Mouse (Mus musculus) forelimb bud, embryonic 11.5 days (tissue): ENCODE results near the gene Ctrc.

ENCODE experiments used
- DNase-seq: peaks from one replicate; pipeline ENCODE4 v3.0.0-alpha.2; 2012; ENCODE audit warnings: low read depth, low spot score

Ctrc gene

DNA sequence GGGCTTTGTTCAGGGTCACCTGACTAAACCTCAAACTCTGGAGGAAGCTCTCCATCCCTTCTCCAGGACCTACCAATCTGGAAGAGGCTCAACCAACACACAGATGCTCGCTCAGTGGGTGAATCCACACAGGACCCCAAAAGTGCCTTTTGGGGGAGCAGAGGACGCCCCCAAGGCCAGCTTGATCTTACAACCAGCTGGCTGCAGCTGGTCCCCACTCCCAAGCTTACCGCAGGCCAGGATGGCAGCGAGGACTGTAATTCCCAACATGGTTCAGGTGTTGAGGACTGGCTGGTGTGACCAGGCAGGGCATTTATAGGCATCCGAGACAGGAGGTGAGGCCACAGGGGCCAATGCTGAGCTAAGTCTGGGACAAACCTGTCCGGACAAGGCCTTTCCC is at the start of gene Ctrc:
TSS of gene Ctrc (minus strand) at position 361 of the 400 bp plus-strand sequence.
- DNase-seq, result no peak

DNA sequence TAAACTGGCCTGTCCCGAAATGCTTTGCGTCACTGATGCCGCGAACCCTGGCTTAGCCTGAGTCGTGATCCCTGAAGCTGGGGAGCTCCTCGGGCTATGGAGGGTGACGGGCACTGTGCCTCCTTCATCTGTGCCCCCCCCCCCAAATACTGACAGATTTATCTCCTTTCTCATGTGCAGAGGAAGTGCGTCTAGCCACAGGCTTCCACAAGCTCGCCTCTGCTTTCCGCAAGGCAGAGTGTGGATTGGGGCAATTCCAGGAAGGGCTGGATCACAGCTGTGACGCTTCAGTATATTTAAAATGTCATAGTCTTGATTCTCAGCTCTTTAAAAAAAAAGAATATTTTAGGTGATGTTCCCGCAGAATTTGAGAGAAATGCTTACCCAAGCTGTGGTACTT is 49.6 kb upstream of the Ctrc start:
- no peak for DNase-seq

DNA sequence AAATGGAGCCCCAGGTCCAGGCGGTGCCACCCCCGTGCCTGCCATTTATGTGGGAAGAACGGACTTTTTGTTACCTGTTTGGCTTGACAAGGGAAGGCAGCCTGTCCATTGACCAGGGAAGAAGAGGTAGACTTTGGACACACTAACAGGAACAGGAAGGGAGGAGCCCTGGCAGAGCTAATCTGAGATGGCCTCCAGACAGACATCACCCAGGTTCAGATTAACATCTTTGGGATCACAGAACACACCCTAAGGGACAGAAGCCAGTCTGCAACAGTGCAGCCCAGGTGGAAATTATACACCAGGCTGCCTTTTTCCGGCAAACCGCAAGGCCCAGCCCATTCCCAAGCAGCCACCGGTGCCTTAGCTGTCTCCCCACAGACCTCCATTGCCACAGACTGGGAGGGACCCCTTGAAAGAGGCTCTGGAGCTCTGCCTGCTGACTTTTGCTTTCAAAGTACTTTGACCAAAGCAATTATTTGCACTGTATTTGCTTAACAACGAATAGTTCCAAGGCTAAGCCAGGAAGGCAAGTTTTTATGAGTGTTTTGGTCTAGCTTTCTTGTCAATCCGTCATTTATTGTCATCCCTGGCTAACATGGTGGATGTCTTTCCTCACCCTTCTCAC is 47.1 kb upstream of the Ctrc start:
- no peak for DNase-seq

DNA sequence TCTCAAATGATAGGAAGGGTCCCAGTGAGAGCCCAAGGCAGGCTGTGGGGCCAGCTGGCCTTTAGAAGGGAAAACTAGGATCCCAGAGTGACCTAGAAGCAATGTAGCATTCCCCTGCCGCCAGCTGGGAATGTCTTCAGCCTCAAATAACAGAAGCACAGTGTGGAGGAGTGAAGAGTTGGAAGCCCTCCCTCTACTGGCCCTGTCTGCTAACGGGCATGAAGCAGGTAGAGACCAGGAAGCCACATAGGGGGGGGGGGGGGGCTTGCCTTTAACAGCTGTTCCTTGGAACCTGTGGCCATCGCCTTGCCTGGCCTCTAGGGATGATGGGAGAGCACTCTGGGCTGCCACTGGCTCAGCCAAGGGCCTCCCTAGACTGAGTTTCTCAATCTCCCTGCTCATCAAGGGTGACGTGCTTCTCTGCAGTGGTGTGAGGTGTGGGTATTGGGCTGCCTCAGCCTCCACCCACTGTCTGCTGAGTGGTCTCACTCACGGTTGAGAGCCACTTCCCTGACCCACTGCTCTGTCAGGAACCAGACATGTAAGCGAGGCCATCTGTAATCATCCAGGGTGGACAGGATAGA is 40.3 kb upstream of the Ctrc start:
- peak; percentile 34 for DNase-seq

DNA sequence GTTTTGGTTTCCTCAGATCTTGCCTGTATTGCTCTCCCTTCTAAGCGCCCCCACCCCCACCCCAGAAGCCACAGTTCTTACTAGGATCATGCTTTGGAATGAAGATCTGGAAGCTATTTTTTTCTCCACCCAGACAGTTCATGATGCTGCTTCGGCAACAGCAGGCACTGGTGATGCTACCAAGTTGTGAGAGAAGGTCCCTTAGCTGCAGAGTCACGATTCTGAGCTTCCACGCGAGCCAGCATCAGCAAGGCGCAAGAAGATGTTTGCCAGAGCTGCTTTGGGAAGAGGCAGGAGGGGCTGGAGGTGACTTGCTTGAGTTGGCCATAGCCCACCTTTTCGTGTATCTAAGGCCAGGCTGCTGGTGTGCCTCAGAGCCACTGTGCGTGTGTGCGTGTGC is 39.3 kb upstream of the Ctrc start:
- no peak for DNase-seq

DNA sequence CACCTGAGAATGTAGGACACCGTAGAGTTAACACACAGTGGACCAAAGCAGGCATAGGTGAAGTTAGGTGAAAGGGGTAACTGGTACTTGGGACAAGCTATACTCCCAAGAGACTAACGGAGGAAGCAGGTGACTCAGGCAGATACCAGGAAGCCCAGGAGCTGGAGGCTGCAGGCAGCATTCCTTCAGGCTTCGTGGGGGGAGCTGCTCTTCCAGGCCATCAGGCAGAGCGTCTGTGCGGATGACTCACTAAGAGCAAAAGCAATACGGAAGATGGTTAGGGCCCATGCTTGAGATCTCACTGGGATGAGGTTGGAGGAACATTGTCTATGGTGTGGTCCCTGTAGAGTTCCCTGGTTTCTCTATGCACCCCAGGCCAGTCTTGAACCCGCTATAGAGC is 36.7 kb upstream of the Ctrc start:
- no peak for DNase-seq

DNA sequence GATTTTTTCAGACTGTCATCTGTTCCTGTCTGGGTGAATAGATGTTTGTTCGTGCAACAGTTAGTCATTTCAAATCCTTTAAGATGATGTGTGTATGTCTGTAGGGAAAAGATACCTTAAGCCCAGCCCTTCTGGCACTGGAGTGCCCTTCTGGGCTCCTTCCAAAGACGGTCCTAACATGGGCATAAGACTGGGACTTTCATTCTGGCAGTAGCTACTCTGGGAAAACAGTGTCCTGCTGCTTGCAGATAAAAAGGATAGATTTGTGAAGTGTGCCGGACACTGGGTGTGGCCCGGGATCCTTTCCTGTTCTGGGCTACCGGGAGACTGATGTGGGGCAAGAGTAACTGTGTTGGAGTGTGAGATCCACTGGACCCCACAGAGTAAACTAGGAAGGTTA is 35.8 kb upstream of the Ctrc start:
- no peak for DNase-seq

DNA sequence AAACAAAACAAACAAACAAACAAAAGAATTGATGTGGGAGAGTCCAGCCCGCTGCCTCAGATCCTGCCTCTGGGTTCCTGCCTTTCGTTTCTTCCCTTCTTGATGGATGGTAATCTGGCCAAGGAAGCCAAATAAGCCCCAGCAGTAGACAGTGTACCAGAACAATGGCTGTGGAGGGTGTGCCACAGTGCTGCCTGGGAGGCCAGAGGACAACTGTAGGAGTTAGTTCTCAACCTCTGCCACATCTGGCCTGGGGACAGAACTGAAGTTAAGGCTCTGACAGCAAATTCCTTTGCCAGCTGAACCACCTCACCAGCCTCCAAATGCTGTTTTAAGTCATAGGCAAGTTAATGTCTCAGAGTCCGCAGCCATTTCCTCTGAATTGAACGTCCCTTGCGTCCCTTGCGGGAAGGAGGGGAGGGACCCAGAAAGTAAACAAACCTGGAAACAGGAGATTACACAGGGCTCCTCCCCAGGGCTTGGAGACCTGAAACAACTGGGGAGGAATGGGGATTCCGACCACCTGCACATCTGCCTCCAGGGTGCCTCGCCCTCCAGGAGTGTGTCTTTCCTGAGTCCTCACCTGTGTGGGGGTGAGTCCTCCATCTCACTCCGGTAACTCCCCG is 35.2 kb upstream of the Ctrc start:
- DNase-seq, result no peak

DNA sequence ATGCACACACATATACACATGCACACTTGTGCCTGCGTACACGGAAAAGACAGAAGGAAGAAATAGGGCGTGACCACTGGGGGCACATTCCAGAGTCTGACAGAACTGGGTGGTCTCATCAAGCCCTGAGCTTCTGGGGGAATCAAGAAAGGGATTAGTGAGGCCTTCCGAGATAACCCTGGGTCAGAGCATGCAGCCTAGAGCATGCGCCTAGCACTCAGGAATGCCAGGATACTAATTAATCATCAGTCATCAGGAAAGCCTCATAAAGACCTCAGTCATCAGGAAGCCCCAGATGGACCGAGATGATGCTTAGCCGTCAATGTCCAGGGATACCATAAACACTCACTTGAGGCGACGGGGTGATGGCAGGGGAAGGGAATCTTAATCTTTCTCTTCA is 33.7 kb upstream of the Ctrc start:
- no peak for DNase-seq

DNA sequence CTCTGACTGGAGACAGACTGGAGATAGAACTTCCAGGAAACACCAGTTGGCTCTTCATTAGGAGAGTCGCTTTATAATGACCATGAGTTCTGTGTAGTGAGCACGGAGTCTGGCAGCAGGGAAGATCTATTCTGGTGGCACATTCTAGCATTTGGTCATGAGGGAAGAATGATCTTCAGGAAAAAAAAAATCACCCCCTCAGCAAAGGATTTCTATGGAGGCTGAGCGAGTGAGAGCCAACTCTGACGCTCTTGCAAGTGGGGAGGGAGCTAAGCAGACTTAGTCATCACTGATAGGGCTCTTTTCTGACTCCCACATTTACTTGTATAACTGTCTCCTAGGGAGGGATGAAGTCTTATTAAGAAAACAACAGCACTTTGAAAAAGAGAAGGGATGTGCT is 32.9 kb upstream of the Ctrc start:
- no peak for DNase-seq

DNA sequence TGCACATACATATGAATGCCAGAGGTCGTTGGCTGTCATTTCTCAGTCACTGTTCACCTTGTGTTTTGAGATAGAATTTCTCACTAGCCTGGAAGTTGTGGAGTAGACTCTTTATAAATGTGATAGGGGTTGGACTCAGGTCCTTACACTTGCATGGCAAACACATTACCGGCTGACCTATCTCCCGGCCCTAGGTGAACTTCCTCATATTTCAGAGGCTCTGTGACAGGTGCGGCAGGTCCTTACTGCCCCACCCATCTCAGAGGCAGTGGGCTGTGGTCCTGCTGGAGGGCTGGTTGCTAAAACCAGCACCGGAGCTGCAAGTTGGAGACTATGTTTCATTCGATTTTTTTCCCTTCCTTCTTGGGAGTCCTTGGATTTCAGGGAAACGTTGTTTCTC is 32.5 kb upstream of the Ctrc start:
- DNase-seq, result no peak

DNA sequence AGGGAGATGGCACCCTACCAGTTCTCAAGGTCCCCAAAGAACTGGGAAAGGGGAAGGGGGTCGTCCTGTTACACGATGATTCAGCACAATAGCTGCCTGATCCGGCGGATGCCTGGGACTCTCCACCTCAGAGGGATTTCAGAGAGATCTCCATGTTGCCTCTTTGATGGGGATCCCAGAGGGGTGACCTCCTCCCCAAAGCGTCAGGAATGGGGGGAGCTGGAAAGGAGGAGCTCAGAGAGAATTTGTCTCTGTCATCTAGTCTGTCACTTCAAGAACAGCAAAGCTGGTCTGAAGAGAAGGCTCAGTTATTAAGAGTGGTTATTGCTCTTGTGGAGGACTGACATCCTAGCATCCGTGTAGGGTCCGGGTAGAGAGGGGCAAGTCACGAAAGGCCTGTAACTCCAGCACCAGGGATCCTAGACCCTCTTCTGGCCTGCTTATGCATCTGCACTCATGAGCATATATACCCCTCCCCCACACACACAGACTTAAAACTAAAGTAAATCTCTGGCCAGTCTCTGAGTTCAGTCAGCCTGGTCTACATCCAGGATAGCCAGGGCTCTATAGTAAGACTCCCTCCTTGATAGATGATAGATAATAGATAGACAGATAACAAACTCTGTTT is 29.4 kb upstream of the Ctrc start:
- no peak for DNase-seq

DNA sequence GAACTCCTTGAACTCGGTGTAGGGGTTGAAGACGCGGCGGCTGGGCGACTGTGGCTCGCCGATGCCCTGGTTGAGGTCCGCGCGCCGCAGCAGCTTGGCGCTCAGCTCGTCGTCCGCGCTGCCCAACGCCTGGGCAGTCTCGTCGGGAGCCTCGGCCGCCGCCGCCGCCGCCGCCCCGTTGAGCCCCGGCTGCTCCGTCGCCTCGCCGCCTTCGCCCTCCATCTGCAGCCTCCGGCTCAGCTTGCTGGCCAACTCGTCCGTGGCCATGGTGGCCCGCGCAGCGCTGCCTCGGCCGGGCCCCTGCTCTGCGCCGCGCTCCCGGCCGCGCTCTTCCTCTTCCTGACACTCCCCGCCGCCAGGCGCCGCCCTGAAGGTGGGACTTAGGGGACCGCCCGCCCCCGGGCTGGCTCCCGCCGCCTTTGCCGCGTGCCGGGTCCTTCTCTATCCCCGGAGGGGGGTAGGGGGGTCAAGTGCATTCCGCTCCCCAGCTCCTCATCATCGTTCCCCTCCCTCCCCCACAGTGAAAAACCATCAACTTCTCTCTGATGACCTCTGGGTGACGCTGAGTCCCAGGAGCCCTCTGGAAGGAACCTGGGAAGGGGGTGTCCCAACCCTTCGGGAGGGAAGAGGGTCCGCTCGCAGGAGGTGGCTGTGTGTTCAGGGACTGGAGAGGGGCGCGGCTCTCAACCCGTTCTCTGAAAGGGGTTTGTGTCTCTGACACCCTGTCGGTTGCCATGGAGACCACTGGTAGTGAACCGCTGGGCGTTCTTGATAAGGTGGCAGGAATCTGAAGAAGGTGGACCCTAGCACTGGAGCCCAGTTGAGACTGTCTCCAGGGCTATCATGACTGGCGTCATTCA is 28.7 kb upstream of the Ctrc start, which contains the start of gene Efhd2:
TSS of gene Efhd2 (minus strand) at position 320 of the 860 bp plus-strand sequence.
- DNase-seq, result peak; percentile 69

DNA sequence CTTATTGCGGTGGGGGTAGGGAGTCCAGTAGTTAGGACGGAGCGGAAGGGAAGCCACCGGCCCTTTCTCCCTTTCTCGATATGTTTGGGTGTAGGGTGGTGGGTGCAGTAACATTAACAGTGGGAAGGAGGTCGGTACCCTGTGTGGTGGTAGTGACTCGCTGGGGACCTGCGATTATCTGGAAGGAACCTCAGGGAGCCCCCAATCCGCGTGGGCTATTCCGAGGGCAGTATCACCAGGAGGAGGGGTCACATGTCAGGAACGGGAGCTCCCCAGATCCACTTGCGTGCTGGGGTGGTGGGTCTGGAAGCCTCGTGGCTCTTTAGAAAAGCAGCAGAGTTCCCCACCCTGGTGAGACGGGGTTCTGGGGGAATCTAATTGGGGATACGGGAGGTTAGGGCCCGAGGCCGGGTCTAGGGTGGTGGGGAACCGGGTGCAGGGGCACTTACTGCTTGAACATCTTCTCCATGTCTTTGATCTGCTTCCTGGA is 28.0 kb upstream of the Ctrc start:
- DNase-seq, result no peak

DNA sequence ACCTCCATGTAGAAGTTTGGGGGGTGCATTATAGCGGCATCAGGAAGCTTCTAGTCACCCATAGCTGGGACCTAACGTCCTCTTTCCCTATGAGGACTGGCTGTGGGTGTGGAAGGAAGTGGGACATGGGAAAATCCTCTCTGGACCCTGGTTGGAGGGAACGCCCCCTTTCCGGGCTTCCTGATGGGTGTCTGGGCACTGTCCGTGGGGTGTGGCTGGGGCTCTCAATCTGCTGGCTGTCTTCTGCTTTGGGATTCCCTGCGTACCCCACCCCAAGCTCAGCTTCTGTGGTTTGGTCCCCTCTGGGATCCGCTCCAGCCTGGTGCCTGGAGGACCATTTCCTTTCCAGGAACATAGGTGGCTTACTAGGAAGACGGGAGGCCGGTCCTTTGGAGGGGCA is 26.8 kb upstream of the Ctrc start:
- DNase-seq, result no peak

DNA sequence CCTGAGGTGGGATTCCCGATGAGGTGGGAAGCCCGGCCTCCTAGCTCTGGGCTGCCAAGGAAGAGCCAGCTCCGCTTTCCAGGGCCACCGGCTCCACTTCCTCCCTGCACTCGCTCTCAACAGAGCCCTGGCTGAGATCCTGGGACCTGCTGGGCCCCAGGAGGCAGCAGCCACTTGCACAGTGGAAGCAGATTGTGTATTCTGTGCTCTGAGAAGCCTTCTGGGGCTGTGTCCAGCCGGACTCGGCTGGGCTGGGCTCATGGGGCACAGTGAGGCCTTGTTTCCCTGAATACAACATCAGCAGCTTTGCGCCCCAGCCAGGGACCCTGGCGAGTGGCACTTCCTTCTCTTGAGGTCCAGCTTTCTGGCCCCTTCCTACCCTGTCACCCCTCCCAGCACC is 25.8 kb upstream of the Ctrc start:
- DNase-seq, result no peak

DNA sequence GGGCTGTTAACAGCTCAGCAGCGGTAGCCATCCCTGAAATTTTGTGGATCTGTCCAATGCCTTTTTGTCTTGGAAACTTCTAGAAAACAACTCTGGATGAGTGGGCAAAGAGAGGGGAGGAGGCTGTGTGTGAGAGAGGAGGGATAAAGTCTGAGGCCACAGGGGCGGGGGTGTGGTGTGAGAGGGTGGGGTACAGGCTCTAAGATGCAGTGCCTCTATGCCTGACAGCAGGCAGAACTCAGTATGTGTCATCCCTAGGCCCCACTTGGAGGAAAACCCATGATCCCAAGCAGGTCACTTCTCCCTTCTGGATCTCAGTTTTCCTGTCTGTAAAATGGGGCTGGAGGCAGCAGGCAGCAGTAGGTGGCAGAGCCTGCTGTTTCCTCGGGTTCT is 25.2 kb upstream of the Ctrc start:
- DNase-seq, result no peak

DNA sequence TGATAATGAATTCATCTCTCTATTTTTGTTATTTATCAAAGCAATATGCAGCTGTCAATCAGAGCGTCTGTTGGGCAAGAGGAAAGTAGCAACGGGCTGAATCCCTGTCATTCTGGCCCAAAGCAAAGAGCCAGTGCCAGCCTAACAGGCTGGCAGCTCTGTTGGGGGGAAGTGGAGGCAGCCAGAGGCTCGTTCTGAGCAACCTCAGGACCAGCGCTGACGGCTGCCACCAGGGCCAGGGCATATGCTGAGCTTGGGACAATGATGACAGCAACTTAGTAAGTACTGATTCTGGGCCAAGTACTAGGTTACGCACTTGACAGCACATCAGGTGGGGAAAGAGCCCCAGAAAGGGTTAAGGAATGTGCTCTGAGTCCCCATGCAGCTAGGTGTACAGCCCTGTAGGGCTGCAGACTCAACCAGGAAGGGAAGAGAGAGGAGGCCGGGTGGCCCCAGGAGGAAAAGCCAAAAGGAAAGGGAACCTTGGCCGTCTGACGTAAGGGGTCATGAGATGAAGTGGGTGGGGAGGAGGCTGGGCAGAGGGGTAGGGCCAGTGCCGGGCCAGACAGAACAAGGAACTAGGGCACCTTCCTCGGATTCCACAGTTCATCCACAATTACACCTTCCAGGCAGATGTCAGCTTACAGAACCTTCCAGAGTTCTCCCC is 24.6 kb upstream of the Ctrc start:
- no peak for DNase-seq

DNA sequence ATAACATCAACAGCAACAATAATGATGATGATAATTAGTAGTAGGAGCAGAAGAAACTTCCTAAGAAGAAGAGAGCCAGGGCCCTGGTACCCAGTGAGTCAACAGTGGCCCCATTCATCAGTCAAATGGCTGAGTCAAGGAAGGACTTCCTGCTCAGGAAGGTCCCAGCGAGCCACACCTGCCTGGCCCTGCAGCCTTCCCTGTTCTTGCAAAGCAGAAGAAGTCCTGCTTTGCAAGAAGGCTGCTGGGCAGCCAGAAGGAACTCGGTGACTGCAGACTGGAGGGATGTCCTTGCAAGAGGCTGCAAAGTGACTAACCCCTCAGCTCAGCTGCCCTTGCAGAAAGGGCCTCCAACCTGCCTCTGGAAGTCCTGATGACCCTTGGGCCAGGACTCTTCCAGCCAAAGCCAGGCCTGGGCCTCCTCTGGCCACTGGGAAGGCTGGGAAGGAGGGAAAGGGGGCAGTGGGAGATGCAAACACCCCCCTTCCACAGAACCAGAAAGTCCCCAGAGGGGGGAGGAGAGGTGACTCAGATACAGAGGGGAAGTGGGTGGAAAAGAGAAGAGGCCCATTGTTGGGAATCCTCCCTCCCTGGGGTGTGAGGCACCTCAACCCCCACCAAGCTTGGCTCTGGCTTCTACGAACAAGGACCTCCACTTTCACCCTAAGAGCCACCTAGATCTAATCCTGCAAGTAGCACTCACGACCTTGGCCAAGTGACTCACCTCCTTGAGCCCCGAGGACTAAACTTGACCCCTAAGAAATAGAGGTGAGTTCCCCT is 23.5 kb upstream of the Ctrc start:
- no peak for DNase-seq

DNA sequence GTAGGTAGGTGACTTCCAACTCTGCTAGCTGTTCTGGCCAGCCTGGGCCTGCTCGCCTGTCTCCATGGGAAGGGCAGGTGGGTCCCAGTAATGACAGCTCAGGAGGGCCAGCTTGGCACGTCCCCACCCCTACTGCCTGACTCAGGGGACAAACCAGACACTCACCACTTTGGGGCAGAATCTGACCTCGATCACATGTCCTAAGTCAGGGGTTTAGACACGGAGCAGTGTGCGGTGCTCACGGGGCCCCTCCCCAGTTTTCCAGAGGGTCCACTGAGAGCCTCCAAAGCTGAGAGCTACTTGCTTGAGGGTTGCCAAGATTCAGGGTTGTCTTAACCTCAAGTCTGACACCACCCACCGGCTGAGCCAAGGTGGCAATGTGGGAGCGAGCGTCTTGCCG is 21.9 kb upstream of the Ctrc start:
- no peak for DNase-seq

DNA sequence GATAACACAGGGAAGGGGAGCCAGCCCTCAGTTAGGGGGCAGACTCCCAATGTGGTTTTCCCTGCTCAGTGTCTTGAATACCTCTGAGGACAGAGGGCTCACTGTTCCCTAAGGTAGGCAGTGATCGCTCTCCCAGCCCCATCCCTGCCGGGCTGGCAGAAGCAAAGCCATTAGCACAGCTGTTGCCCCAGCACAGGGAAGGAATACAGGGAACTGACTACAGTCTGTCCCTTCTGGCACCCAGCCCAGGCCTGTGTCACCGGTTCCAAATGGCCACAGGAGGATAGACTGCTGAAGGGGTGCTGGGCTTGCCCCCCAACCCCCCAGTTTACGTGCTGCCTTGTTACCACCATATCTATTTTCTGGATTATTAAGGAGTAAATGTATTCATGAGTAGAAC is 21.3 kb upstream of the Ctrc start:
- no peak for DNase-seq
